Mouse (Mus musculus): ENCODE measurements around the gene Trappc5. TPM values are rescaled to one million over a fixed set of nuclear protein-coding genes. Genes with fewer than 3 reads are reported as not detected.

Gene Trappc5
- total RNA-seq (2021): 10 to 100 TPM; 16.6 to 18.0 TPM
- long read RNA-seq, experiment 1, full-length matches to known transcripts: 39 of 39 reads
- long read RNA-seq, experiment 1, partial matches to known transcripts: 0 of 39 reads
- long read RNA-seq, experiment 1, other reads (novel, unspliced or antisense): 0 of 39 reads
- long read RNA-seq, experiment 2, full-length matches to known transcripts: 27 of 27 reads
- long read RNA-seq, experiment 2, partial matches to known transcripts: 0 of 27 reads
- long read RNA-seq, experiment 2, other reads (novel, unspliced or antisense): 0 of 27 reads

- intact Hi-C loops (cut with DNase I): loop anchor here (5.0 to 10.0 kb wide), 3 partner anchors 54 to 322 kb away; partner anchors contain the start of genes A430078G23Rik, Pet100, Pex11g and Xab2
- DNase-seq: peak; percentile 94 to 96
Measured at GRCm38 (mm10) chr8:3676131-3676992, at the start of gene Trappc5. Trappc5 (plus strand) TSS chr8:3676299.

- intact Hi-C loops (cut with DNase I): loop anchor here (10.0 kb wide), 1 partner anchor 162 kb away; the partner anchor contains the start of gene Pex11g
- no peak for DNase-seq
Measured at GRCm38 (mm10) chr8:3626971-3627370, 49.1 kb upstream of the Trappc5 start.

- intact Hi-C loops (cut with DNase I): loop anchor here (10.0 kb wide), 1 partner anchor 163 kb away; the partner anchor contains the start of gene Pex11g
- DNase-seq: peak in 1 of 2 experiments; percentile 30
Measured at GRCm38 (mm10) chr8:3628014-3628413, 48.1 kb upstream of the Trappc5 start.

GRCm38 (mm10) chr8:3630647-3631477 lies 45.2 kb upstream of the Trappc5 start, which contains the start of gene Stxbp2:
Stxbp2 (plus strand) TSS chr8:3630955.
- intact Hi-C loops (cut with DNase I): no loop called here
- peak; percentile 45 to 58 for DNase-seq

- no peak for DNase-seq
- intact Hi-C loops (cut with DNase I): no loop called here
Measured at GRCm38 (mm10) chr8:3631478-3631875, 44.6 kb upstream of the Trappc5 start.

GRCm38 (mm10) chr8:3645804-3646203 lies 30.3 kb upstream of the Trappc5 start:
- intact Hi-C loops (cut with DNase I): no loop called here
- DNase-seq: peak in 1 of 2 experiments; percentile 36

GRCm38 (mm10) chr8:3646824-3647531 lies 29.1 kb upstream of the Trappc5 start:
- intact Hi-C loops (cut with DNase I): no loop called here
- no peak for DNase-seq

GRCm38 (mm10) chr8:3647561-3647960 lies 28.5 kb upstream of the Trappc5 start:
- DNase-seq: no peak
- intact Hi-C loops (cut with DNase I): no loop called here

- DNase-seq: no peak
- intact Hi-C loops (cut with DNase I): no loop called here
Measured at GRCm38 (mm10) chr8:3648268-3648667, 27.8 kb upstream of the Trappc5 start.

- intact Hi-C loops (cut with DNase I): no loop called here
- DNase-seq: no peak
Measured at GRCm38 (mm10) chr8:3648990-3649389, 27.1 kb upstream of the Trappc5 start.

GRCm38 (mm10) chr8:3652845-3653244 lies 23.3 kb upstream of the Trappc5 start:
- intact Hi-C loops (cut with DNase I): no loop called here
- no peak for DNase-seq

- no peak for DNase-seq
- intact Hi-C loops (cut with DNase I): no loop called here
Measured at GRCm38 (mm10) chr8:3654726-3655508, 21.2 kb upstream of the Trappc5 start.

- intact Hi-C loops (cut with DNase I): no loop called here
- DNase-seq: no peak
Measured at GRCm38 (mm10) chr8:3655526-3655925, 20.6 kb upstream of the Trappc5 start, which contains the start of gene Retn. Retn (plus strand) TSS chr8:3655770.

- no peak for DNase-seq
- intact Hi-C loops (cut with DNase I): no loop called here
Measured at GRCm38 (mm10) chr8:3656725-3657381, 19.2 kb upstream of the Trappc5 start.

GRCm38 (mm10) chr8:3660889-3661288 lies 15.2 kb upstream of the Trappc5 start:
- DNase-seq: no peak
- intact Hi-C loops (cut with DNase I): no loop called here

GRCm38 (mm10) chr8:3664405-3664804 lies 11.7 kb upstream of the Trappc5 start:
- intact Hi-C loops (cut with DNase I): no loop called here
- DNase-seq: no peak

GRCm38 (mm10) chr8:3665507-3665906 lies 10.6 kb upstream of the Trappc5 start, which contains the start of gene Mcemp1:
Mcemp1 (plus strand) TSS chr8:3665754.
- no peak for DNase-seq
- intact Hi-C loops (cut with DNase I): no loop called here

- DNase-seq: no peak
- intact Hi-C loops (cut with DNase I): loop anchor here (10.0 kb wide), 2 partner anchors 206 to 316 kb away; partner anchors contain the start of genes A430078G23Rik and Pex11g
Measured at GRCm38 (mm10) chr8:3670388-3670787, 5.7 kb upstream of the Trappc5 start.
